Mouse (Mus musculus): Measurements from ENCODE around the gene Svbp. TPM values are rescaled to one million over a fixed set of nuclear protein-coding genes. Genes with fewer than 3 reads are reported as not detected.

The Svbp gene
- polyA plus RNA-seq, 1 experiment: 54.3 TPM

DNA sequence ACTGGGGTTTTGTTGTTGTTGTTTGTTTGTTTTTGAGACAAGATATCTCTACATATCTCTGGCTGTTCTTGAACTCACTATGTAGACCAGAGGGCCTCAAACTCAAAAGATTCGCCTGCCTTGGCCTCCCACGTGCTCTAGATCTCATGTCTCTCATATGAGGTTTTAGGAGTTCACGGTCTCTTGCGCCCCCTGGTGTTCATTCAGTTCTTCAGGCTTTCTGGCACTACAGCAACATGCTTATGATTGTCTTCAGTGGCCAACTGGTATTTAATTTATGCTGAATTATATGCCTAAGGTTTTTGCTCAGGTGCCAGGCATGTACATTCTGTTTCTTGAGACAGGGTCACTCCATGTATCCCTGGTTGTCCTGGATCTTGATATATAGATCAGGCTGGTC is 27.4 kb upstream of the Svbp start:
- Histone ChIP-seq H3K36me3 (replicated peaks; ENCODE audit: low read length) (peaks cover 41% of the 10 kb centered on the region), H3K9me3 (no peaks in the 10 kb centered on the region), H3K4me1 (peaks cover 64% of the 10 kb centered on the region), H3K4me3 (replicated peaks) (no peak overlapping the region), H3K27me3 (replicated peaks) (no peaks in the 10 kb centered on the region)
- TF ChIP-seq GATA1 (IDR thresholded peaks at IDR 0.05; ENCODE audit: borderline replicate concordance, low read length) (no peak), FLI1 (IDR thresholded peaks at IDR 0.05; ENCODE audit: low read length) (no peak)

DNA sequence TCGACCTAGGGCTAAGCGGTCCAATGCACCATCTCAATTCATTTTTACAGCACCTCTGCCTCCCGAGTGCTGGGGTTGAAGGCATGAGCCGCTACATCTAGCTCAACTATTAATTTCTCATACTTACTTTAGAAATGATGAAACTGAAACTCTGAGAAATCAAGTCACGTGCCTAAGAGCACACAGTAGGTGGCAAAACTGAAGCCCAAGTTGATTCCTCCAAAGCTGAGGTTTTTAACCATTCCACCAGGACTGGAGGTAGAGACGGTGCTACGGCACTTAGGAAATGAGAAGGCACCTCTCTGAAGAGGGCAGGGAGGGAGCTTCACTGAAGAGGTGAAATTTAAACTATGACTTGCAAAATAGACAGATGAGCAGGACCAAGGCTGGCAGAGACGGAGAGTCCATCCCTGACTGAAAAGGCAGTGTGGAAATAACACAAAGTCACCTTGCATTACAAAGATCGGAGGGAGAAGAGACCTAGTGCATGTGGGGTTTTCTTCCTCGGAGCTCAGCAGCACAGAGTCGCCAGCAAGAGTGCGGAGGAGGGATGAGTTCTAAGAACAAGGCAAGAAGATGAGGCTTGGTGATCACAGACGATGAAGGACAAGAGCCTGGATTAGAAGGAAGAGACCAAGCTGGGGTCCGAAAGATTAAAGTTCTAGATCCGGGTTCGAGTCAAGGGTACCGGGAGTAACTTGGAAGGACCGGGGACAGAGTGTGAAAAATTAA is 22.0 kb upstream of the Svbp start:
- H3K36me3 ChIP-seq (replicated peaks; ENCODE audit: low read length): peaks cover 41% of the 10 kb centered on the region
- no peaks in the 10 kb centered on the region for H3K9me3 ChIP-seq
- TF ChIP-seq GATA1 (IDR thresholded peaks at IDR 0.05; ENCODE audit: borderline replicate concordance, low read length): no peak
- TF ChIP-seq FLI1 (IDR thresholded peaks at IDR 0.05; ENCODE audit: low read length): no peak
- peaks cover 49% of the 10 kb centered on the region for H3K4me1 ChIP-seq
- peak overlapping the region; percentile 94 for H3K4me3 ChIP-seq (replicated peaks)
- H3K27me3 ChIP-seq (replicated peaks): peaks cover 5% of the 10 kb centered on the region

DNA sequence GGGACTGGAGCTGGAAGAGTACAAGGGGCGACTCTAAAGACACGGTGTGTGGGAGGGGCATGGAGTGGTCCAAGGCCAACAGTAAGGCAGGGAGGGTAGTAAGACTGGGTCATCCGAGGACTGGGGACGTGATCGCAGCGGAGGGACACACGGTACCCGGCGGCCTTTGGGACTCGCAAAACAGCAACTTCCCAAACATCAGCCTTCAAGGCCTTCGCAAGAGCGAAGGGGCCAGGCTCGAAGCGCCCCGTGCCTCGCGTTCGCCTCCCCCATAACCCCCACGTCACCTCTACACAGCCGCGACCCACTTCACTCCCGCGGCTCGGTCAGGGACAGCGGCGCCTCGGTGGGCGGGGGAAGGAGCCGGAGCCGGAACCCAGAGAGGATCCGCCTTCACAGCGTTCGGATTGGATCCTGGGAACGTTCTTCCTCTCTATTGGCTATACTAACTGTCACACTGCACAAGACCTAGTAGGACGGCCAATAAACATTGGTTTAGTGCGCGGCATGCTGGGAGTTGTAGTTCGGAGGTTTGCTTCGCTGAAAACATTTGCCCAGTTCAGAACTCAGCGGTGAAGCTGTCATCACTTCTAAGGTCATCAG is 21.2 kb upstream of the Svbp start, which contains the start of gene Zfp691:
Gene Zfp691 (minus strand): TSS at position 345 of the 603 bp plus-strand sequence.
- Histone ChIP-seq H3K36me3 (replicated peaks; ENCODE audit: low read length) (peaks cover 32% of the 10 kb centered on the region), H3K9me3 (no peaks in the 10 kb centered on the region), H3K4me1 (peaks cover 46% of the 10 kb centered on the region), H3K4me3 (replicated peaks) (peak within 1 kb of the TSS; percentile 94), H3K27me3 (replicated peaks) (peaks cover 10% of the 10 kb centered on the region)
- TF ChIP-seq FLI1 (IDR thresholded peaks at IDR 0.05; ENCODE audit: low read length) (no peak), GATA1 (IDR thresholded peaks at IDR 0.05; ENCODE audit: borderline replicate concordance, low read length) (no peak)

DNA sequence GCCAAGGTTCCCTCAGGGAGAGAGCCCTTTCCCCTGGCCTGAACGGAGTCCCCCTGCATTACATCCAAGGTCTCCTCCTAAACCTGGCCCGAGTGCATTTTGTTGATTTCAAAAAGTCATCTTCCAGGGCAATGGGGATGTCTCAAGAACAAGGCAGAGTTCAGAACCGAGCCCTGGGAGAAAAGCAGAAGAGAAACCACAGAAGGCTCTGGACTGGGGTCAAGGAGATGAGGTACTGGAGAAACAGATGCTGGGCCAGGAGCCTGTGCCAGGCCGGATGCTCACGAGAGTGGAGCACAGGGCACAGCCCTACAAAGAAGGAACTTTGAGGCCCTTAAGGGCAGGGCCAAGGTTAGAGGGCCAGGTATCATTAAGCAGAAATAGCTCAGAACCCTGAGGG is 17.4 kb upstream of the Svbp start:
- no peaks in the 10 kb centered on the region for H3K36me3 ChIP-seq (replicated peaks; ENCODE audit: low read length)
- peaks cover 22% of the 10 kb centered on the region for H3K27me3 ChIP-seq (replicated peaks)
- TF ChIP-seq FLI1 (IDR thresholded peaks at IDR 0.05; ENCODE audit: low read length) (no peak), GATA1 (IDR thresholded peaks at IDR 0.05; ENCODE audit: borderline replicate concordance, low read length) (no peak)
- H3K4me3 ChIP-seq (replicated peaks): no peak overlapping the region
- H3K9me3 ChIP-seq: no peaks in the 10 kb centered on the region
- peaks cover 45% of the 10 kb centered on the region for H3K4me1 ChIP-seq

DNA sequence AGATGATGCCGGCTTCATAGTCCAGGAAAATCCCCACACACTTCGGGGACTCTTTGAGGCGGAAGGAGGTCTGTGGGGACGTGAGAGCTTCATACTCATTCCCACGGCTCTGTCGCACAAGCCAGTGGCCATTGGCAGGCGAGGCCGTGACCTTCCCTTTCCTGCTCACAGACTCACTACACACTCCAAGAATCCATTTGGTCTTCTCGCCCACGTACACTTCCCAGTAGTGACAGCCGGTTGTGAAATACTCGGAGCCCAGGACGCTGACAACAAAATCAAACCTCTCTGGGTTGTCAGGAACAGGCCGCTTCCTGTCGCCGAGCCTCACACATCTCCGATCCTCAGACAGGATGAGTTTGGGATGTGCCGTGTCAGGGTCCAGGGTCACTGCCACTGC is 16.8 kb upstream of the Svbp start:
- Histone ChIP-seq H3K4me1 (peaks cover 38% of the 10 kb centered on the region), H3K36me3 (replicated peaks; ENCODE audit: low read length) (no peaks in the 10 kb centered on the region)
- TF ChIP-seq GATA1 (IDR thresholded peaks at IDR 0.05; ENCODE audit: borderline replicate concordance, low read length): no peak
- TF ChIP-seq FLI1 (IDR thresholded peaks at IDR 0.05; ENCODE audit: low read length): no peak

DNA sequence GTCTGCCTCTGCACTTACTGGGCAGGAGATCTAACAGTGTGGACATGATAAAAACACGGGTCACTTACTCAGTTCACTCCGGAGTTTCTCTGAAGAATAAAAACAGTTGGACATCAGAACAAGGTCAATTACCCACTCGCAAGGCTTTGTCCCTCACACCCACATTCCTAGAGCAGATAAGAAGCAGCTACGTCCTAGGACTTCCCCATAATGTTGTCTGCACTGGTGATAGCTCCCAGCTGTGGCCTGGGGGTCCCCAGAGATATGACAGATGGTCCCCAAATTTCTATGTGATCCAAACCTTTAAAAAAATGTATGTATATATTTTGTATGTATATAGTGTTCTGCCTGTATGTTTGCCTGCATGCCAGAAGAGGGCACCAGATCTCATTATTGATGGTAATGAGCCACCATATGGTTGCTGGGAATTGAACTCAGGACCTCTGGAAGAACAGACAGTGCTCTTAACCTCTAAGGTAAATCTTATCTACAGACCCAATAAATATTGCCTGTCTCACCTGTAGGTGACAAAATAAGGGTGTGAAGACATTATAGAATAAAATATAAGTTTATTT is 14.9 kb upstream of the Svbp start:
- Histone ChIP-seq H3K4me1 (peaks cover 37% of the 10 kb centered on the region), H3K27me3 (replicated peaks) (peaks cover 39% of the 10 kb centered on the region), H3K4me3 (replicated peaks) (no peak overlapping the region), H3K9me3 (no peaks in the 10 kb centered on the region), H3K36me3 (replicated peaks; ENCODE audit: low read length) (no peaks in the 10 kb centered on the region)
- TF ChIP-seq GATA1 (IDR thresholded peaks at IDR 0.05; ENCODE audit: borderline replicate concordance, low read length): no peak
- no peak for TF ChIP-seq FLI1 (IDR thresholded peaks at IDR 0.05; ENCODE audit: low read length)

More for the DNA sequence above, 16.8 kb upstream of the Svbp start:
- Histone ChIP-seq H3K27me3 (replicated peaks) (peaks cover 28% of the 10 kb centered on the region), H3K9me3 (no peaks in the 10 kb centered on the region), H3K4me3 (replicated peaks) (no peak overlapping the region)

DNA sequence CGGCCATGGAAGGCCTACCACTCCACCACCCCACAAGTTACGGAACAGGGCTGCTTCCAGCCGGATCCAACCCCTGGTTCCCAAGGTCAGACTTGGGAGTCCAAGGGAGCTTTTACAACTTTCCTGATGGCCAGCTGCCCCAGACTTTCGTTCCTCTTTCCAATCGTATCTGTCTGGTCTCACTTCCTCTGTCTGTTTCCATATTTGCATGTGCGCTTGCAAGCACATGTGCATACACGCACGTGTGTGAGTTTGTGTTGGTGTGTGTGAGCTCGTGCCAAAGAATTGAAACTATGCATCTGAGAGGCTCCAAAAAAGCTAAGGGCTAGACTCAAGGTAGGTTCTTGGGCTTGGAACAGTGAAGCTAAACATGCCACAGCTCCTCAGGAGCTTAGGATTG is 13.7 kb upstream of the Svbp start:
- Histone ChIP-seq H3K27me3 (replicated peaks) (peaks cover 47% of the 10 kb centered on the region), H3K4me3 (replicated peaks) (no peak overlapping the region), H3K4me1 (peaks cover 37% of the 10 kb centered on the region), H3K9me3 (no peaks in the 10 kb centered on the region), H3K36me3 (replicated peaks; ENCODE audit: low read length) (no peaks in the 10 kb centered on the region)
- no peak for TF ChIP-seq GATA1 (IDR thresholded peaks at IDR 0.05; ENCODE audit: borderline replicate concordance, low read length)
- TF ChIP-seq FLI1 (IDR thresholded peaks at IDR 0.05; ENCODE audit: low read length): no peak

DNA sequence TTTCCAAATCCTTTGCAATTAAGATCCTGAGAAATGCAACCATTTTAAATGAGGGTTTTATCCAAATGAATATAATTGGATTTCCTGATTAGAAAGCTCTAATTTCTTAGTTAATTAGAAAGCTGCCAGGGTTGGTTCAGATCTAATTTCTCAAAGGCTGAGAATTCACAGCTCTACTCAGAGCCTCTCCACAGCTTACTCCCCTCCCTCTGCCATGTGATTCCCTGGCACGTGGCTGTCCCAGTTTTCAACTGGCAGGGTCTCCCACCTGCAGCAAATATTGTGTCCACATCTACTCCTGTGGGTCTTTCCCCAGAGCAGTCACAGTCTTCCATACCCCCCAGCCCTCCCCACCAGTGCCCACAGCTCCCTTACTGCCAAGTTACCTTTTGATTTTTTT is 11.6 kb upstream of the Svbp start:
- no peaks in the 10 kb centered on the region for H3K9me3 ChIP-seq
- H3K27me3 ChIP-seq (replicated peaks): peaks cover 55% of the 10 kb centered on the region
- H3K36me3 ChIP-seq (replicated peaks; ENCODE audit: low read length): no peaks in the 10 kb centered on the region
- H3K4me1 ChIP-seq: peaks cover 37% of the 10 kb centered on the region
- TF ChIP-seq GATA1 (IDR thresholded peaks at IDR 0.05; ENCODE audit: borderline replicate concordance, low read length) (no peak), FLI1 (IDR thresholded peaks at IDR 0.05; ENCODE audit: low read length) (no peak)
- no peak overlapping the region for H3K4me3 ChIP-seq (replicated peaks)

DNA sequence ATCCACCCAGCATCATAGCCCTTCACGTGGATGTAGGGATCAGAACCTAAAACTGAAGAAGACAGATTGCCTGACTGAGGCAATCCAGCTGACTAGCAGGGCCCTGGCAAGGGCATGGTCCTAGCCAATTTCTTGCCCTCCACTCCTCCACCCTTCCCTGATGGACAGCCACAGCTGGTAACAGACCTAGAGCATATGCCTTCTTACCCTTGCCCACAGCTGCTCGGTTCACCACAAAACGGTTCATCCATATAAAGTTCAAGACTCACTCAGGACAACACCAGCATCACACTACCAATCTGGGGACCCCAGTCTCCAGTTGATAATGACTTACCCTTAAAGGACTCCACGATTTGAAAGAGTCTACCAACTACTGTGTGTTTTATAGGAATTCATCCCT is 9.3 kb upstream of the Svbp start:
- peaks cover 27% of the 10 kb centered on the region for H3K4me1 ChIP-seq
- TF ChIP-seq GATA1 (IDR thresholded peaks at IDR 0.05; ENCODE audit: borderline replicate concordance, low read length) (no peak), FLI1 (IDR thresholded peaks at IDR 0.05; ENCODE audit: low read length) (no peak)
- H3K9me3 ChIP-seq: no peaks in the 10 kb centered on the region
- peaks cover 58% of the 10 kb centered on the region for H3K27me3 ChIP-seq (replicated peaks)
- H3K36me3 ChIP-seq (replicated peaks; ENCODE audit: low read length): no peaks in the 10 kb centered on the region
- no peak overlapping the region for H3K4me3 ChIP-seq (replicated peaks)
